Mouse (Mus musculus): ENCODE results near the gene Unc13d. TPM values are rescaled to one million over a fixed set of nuclear protein-coding genes. Genes with fewer than 3 reads are reported as not detected.

The Unc13d gene
- polyA plus RNA-seq, 1 experiment = 0.97 TPM

DNA sequence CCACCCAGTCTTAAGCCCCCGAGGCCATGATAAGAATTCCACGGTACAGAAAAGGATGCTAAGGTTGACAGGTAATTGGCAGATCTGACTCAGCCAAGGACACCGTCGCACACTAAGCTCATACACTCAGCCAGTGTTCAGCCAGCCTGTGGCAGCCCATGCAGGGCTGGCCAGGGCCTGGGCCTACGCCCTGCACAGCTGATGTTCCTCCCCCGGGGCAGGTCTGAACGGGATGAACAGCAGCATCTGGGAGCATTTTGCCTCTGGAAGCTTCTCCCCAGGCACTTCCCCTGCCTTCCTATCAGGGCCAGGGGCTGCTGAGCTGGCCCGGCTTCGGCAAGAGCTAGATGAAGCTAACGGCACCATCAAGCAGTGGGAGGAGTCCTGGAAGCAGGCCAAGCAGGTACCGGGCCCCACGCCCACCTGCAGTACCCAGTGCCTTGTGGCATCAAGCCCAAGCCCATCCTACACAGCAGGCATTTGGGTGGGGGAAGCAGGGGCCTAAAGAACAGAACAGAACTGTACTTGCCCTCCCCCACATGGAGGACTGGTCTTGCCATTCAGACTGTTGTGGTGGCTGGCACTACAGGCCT, 19.6 kb downstream of the Unc13d start:
- DNase-seq (ENCODE audit: low read depth) = no peak
- TF ChIP-seq POLR2A (IDR thresholded peaks at IDR 0.05; ENCODE audit: borderline replicate concordance, extremely low read depth, insufficient read depth, insufficient read length, poor library complexity, severe bottlenecking) (no peak), CTCF (IDR thresholded peaks at IDR 0.05; ENCODE audit: borderline replicate concordance, extremely low read depth, insufficient read depth, insufficient read length) (no peak)

DNA sequence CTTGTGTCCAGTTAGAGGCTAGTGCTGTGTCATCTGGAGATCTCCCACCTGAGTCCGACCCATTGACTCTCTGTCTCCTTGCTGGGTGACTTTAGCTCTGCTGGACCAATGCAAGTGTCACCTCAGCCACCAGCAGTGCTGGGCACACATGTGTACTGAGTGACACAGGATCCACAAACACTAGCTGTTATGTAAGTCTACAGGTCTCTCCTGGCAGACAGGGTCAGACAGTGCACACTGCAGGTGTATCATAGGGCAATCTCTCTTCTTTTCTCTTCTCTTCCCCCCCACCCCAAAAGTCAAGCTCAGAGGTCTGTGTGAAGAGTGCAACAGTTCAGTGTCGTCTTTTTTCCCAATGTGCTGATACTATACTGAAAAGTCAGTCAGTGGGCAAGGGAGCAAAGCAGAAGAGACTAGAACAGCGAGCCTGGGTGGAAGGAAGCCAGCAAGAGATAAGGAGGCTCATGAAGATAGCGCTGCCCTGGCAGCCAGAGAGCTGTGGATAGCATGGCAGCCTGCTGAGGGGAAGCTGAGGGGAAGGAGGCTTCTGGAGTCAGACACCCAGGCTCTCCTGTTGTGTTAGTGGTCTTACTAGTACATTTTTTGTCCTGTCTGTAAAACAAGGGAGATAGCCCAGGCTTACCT, 20.4 kb downstream of the Unc13d start:
- TF ChIP-seq POLR2A (IDR thresholded peaks at IDR 0.05; ENCODE audit: borderline replicate concordance, extremely low read depth, insufficient read depth, insufficient read length, poor library complexity, severe bottlenecking) = no peak
- TF ChIP-seq CTCF (IDR thresholded peaks at IDR 0.05; ENCODE audit: borderline replicate concordance, extremely low read depth, insufficient read depth, insufficient read length) = no peak
- no peak for DNase-seq (ENCODE audit: low read depth)

DNA sequence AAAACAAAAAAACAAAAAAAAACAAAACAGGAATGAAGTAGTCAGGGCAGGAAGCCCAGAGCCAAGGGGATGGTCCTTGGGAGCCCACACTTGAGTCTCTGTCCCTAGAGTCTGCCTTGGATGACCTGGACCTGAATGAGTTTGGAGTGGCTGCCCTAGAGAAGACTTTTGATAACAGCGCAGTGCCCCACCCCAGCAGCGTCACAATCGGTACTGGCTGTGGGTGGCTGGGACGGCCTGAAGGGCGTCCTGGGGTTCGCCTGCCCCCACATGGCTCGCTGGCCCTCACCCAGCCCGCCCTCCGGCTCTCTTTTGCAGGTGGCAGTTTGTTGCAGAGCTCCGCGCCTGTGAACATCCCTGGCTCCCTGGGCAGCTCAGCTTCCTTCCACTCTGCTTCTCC, 21.9 kb downstream of the Unc13d start:
- DNase-seq (ENCODE audit: low read depth) = no peak
- TF ChIP-seq CTCF (IDR thresholded peaks at IDR 0.05; ENCODE audit: borderline replicate concordance, extremely low read depth, insufficient read depth, insufficient read length) (no peak), POLR2A (IDR thresholded peaks at IDR 0.05; ENCODE audit: borderline replicate concordance, extremely low read depth, insufficient read depth, insufficient read length, poor library complexity, severe bottlenecking) (no peak)

DNA sequence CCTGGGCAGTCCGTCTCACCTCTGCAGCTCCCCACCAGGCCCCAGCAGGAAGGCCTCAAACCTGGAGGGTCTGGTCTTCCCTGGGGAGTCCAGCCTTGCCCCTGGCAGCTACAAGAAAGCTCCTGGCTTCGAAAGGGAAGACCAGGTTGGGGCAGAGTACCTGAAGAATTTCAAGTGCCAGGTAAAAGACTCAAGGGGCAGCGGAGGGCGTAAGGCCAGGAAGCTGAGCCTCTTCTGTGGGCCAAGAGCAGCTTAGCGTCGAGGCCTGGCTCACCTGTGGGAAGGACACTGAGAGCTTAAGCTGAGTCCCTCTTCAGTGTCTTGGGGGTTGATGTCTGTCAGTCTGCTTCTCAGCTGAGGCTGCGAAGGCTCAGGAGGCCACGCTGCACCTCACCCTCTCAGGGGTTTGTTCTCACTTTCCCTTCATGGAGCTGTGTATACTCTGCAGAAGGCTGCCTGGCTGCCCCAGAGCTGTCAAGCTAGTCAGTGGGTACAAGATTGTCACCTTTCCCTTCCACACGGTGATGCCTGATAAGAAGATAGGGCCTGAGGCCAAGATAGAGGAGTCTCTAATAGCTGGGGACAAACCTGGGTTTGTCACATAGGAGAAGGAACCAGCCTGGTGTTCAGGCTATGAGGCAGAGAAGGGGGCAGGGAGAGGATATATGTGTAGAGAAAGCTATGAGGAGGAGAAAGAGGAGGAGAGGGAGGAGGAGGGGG, 24.1 kb downstream of the Unc13d start:
- DNase-seq (ENCODE audit: low read depth) = no peak
- TF ChIP-seq POLR2A (IDR thresholded peaks at IDR 0.05; ENCODE audit: borderline replicate concordance, extremely low read depth, insufficient read depth, insufficient read length, poor library complexity, severe bottlenecking) = no peak
- no peak for TF ChIP-seq CTCF (IDR thresholded peaks at IDR 0.05; ENCODE audit: borderline replicate concordance, extremely low read depth, insufficient read depth, insufficient read length)

DNA sequence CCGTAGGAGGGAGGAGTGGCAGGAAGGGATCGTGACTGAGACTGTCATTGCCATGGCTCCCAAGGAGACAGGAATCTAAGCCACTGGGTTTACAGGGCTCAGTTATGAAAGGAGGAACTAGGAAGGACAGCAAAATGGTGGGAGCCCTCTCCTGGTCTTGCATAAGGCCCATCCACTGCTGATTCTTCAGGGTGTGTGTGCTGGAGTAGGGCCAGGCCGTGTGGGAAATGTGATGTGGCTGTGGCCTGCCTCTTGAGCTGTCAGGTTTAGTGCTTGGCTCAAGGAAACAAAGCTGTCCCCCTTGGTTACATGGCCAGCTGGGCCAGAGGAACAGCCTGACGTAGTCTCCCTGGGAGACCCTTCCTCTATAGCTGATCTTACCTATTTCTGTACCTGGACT, 27.6 kb downstream of the Unc13d start:
- no peak for DNase-seq (ENCODE audit: low read depth)
- TF ChIP-seq CTCF (IDR thresholded peaks at IDR 0.05; ENCODE audit: borderline replicate concordance, extremely low read depth, insufficient read depth, insufficient read length) (no peak), POLR2A (IDR thresholded peaks at IDR 0.05; ENCODE audit: borderline replicate concordance, extremely low read depth, insufficient read depth, insufficient read length, poor library complexity, severe bottlenecking) (no peak)

DNA sequence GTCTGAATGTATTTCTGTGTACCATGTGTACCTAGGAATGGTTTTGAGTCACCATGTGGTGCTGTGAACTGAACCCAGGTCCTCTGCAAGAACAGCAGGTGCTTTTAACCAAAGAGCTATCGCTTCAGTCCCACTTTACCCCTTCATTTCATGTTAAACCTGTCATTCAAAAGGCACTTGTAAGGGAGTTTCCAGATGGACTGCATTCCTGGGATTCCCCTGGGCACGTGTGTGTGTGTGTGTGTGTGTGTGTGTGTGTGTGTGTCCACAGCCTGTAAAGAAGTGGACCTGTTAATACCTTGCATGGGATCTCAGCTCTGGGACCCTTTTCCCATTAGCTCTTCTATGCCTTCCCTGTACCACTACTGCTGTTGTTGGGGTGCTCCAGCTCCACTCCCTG, 28.2 kb downstream of the Unc13d start:
- TF ChIP-seq POLR2A (IDR thresholded peaks at IDR 0.05; ENCODE audit: borderline replicate concordance, extremely low read depth, insufficient read depth, insufficient read length, poor library complexity, severe bottlenecking) = no peak
- TF ChIP-seq CTCF (IDR thresholded peaks at IDR 0.05; ENCODE audit: borderline replicate concordance, extremely low read depth, insufficient read depth, insufficient read length) = no peak
- no peak for DNase-seq (ENCODE audit: low read depth)

DNA sequence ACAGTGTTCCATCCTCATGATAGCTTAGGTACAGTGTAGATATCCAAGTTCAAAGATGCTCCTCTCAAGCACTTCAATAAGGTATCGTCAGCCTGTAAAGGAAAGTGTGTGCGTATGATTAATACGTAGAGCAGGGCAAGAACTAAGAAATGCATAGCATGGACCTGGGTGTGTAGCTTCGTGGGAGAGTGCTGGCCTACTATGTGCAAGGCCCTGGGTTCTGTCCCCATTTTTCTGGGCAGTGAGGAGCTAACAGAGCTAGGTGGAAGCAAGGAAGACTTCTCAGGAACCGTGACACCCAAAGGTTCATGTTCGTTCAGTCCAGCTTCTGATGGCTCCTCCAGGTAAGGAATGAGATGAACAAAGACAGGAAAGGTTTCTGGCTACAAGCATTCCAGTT, 32.6 kb downstream of the Unc13d start:
- no peak for DNase-seq (ENCODE audit: low read depth)
- no peak for TF ChIP-seq CTCF (IDR thresholded peaks at IDR 0.05; ENCODE audit: borderline replicate concordance, extremely low read depth, insufficient read depth, insufficient read length)
- TF ChIP-seq POLR2A (IDR thresholded peaks at IDR 0.05; ENCODE audit: borderline replicate concordance, extremely low read depth, insufficient read depth, insufficient read length, poor library complexity, severe bottlenecking) = no peak

DNA sequence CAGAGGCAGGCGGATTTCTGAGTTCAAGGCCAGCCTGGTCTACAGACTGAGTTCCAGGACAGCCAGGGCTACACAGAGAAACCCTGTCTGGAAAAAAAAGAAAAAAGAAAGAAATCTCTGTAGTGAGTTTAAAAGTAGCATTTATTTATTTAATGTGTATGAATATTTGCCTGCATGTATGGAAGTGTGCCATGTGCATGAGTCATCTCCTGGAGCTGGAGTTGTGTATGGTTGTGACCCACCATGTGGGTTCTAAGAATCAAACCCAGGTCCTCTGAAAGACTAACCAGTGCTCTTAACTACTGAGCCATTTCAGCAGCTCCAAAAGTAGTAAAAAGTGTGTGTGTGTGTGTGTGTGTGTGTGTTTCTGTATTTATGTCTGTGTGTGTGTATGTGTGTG, 34.5 kb downstream of the Unc13d start:
- DNase-seq (ENCODE audit: low read depth) = no peak
- TF ChIP-seq CTCF (IDR thresholded peaks at IDR 0.05; ENCODE audit: borderline replicate concordance, extremely low read depth, insufficient read depth, insufficient read length) = no peak
- no peak for TF ChIP-seq POLR2A (IDR thresholded peaks at IDR 0.05; ENCODE audit: borderline replicate concordance, extremely low read depth, insufficient read depth, insufficient read length, poor library complexity, severe bottlenecking)

DNA sequence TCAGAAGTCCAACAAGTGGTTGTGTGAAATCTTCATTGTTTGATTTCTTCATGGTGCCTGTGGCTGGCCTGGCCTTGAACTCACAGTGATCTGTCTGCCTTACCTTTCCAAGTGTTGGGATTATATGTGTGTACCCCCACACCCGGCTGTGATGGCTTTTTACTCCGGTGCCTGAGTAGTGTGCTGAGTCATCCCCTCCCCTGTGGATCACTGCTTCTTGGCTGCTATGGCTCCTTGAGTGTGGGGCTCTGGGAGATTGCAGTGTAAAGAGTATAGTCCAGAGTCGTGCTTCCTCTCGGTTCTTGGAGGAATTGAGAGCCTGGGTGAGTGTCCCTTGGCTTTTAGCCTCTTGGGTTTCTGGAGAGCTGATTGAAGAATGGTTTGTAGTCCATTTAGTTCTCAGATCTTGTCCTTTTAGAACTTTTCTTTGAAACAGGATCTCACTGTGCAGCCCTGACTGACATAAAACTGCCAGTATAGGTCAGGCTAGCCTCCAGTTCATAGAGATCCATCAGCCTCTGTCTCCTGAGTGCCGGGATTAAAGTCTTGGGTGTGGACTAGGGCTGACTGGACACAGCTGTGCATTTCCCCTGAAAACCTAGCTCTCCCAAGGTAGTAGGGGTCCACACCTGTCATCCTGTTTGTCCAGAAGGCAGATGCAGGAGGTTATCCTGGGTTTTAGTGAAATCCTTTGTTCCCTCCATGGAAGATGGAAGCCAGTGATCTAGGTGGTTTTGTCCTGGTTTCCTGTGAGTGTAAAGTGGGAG, 35.2 kb downstream of the Unc13d start:
- DNase-seq (ENCODE audit: low read depth) = no peak
- TF ChIP-seq POLR2A (IDR thresholded peaks at IDR 0.05; ENCODE audit: borderline replicate concordance, extremely low read depth, insufficient read depth, insufficient read length, poor library complexity, severe bottlenecking) = no peak
- TF ChIP-seq CTCF (IDR thresholded peaks at IDR 0.05; ENCODE audit: borderline replicate concordance, extremely low read depth, insufficient read depth, insufficient read length) = no peak

DNA sequence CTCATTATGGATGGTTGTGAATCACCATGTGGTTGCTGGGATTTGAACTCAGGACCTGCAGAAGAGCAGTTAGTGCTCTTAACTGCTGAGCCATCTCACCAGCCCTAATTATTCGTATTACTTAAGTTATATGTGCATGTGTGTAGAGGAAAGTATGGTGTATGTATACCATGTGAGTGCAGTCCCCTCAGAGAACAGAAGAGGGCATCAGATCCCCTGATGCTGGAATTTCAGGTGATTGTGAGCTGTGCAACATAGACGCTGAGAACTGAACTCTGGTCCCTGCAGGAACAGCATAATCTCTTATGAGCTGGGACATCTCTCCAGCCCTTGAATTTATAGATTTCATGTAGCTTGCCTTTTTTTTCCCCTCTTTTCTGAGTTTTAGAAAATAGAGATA, 35.9 kb downstream of the Unc13d start:
- DNase-seq (ENCODE audit: low read depth) = no peak
- TF ChIP-seq POLR2A (IDR thresholded peaks at IDR 0.05; ENCODE audit: borderline replicate concordance, extremely low read depth, insufficient read depth, insufficient read length, poor library complexity, severe bottlenecking) (no peak), CTCF (IDR thresholded peaks at IDR 0.05; ENCODE audit: borderline replicate concordance, extremely low read depth, insufficient read depth, insufficient read length) (no peak; the same call in 1 of the 2 replicates)

DNA sequence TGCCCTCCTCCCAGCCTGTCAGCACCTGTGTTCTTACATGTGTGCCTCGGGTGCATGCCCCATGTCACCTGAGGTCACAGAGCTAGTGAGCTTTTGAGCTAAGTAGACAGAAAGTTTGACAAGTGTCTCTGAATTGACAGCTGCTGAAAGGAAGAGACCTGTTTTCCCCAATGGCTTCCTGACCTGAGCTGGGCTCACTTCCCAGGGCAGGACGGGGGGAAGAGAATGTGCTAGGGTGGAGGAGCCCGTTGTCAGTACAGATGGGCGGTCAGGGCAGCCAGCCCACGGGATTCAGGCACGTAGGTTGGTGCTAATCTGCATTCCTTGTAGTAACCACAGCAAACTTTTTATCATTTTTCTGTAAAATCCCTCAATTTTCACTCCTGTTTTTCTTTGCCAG, 37.2 kb downstream of the Unc13d start:
- DNase-seq (ENCODE audit: low read depth) = no peak
- no peak for TF ChIP-seq CTCF (IDR thresholded peaks at IDR 0.05; ENCODE audit: borderline replicate concordance, extremely low read depth, insufficient read depth, insufficient read length)
- TF ChIP-seq POLR2A (IDR thresholded peaks at IDR 0.05; ENCODE audit: borderline replicate concordance, extremely low read depth, insufficient read depth, insufficient read length, poor library complexity, severe bottlenecking) = no peak
